Mouse (Mus musculus) forebrain, embryonic 14.5 days (tissue): ENCODE data around the gene Ninl. TPM values are rescaled to one million over a fixed set of nuclear protein-coding genes. Genes with fewer than 3 reads are reported as not detected.

Experiments used
- ATAC-seq: fragments of 200-750 bp; cut with Nextera tagmentation; 2 replicates; pipeline ENCODE4 v1.8.0; 2017; ENCODE audit warnings: mild to moderate bottlenecking, moderate library complexity
- DNase-seq: peaks from one replicate; pipeline ENCODE4 v3.0.0-alpha.2; 2015; ENCODE audit warnings: low spot score
- H3K27ac ChIP-seq: fragments of 300-500 bp; sonication (generic); 2 replicates; pipeline ENCODE4 v1.5.1; 2014; ENCODE audit warnings: low read depth, mild to moderate bottlenecking, control low read depth, low read length, moderate library complexity
- H3K27me3 ChIP-seq: fragments of 300-500 bp; sonication (generic); replicated peaks from 2 replicates; pipeline ENCODE4 v1.6.1; 2014; ENCODE audit warnings: low read length, control low read depth, mixed read lengths; ENCODE audit not compliant: control insufficient read depth, insufficient read depth
- H3K36me3 ChIP-seq: fragments of 300-500 bp; sonication (generic); 2 replicates; pipeline ENCODE4 v1.6.1; 2014; ENCODE audit warnings: low read length, control low read depth; ENCODE audit not compliant: control insufficient read depth, insufficient read depth
- H3K4me1 ChIP-seq: fragments of 300-500 bp; sonication (generic); 2 replicates; pipeline ENCODE4 v1.6.1; 2014; ENCODE audit warnings: antibody characterized with exemption, low read length, control low read depth; ENCODE audit not compliant: control insufficient read depth, insufficient read depth
- H3K4me2 ChIP-seq: fragments of 300-500 bp; sonication (generic); 2 replicates; pipeline ENCODE4 v1.6.1; 2014; ENCODE audit warnings: mild to moderate bottlenecking, control low read depth, low read length
- H3K4me3 ChIP-seq: fragments of 300-500 bp; sonication (generic); 2 replicates; pipeline ENCODE4 v1.5.1; 2014; ENCODE audit warnings: low read depth, low read length, control low read depth
- H3K9ac ChIP-seq: fragments of 300-500 bp; sonication (generic); 2 replicates; pipeline ENCODE4 v1.6.1; 2014; ENCODE audit warnings: mild to moderate bottlenecking, low read length, control low read depth, moderate library complexity
- H3K9me3 ChIP-seq: fragments of 300-500 bp; sonication (generic); replicated peaks from 2 replicates; pipeline ENCODE4 v1.6.1; 2016; ENCODE audit warnings: low read length, control low read depth, mixed read lengths; ENCODE audit not compliant: control insufficient read depth
- WGBS: fragments of 180-500 bp; shearing (Covaris S2); extraction: QIAGEN DNeasy Blood & Tissue Kit; methylation state at CpG from one replicate; pipeline ENCODE4 v1.1.7; 2014; 5-methylcytosine and 5-hydroxymethylcytosine counted together
- polyA plus RNA-seq: library from polyadenylated mRNA; unstranded; fragments of >200 nt; fragmentation: Nextera tagmentation; extraction: Ambion mirVana; gene quantifications from 2 replicates; pipeline ENCODE4 v1.2.1, GENCODE M21; 2014

Gene Ninl
- polyA plus RNA-seq, 1 experiment from 2014 or later: 7.3 TPM

GRCm38 (mm10) chr2:150969231-150969630 lies 70.0 kb downstream of the Ninl start:
- no peaks in the 10 kb centered on the region for H3K4me1 ChIP-seq
- H3K4me2 ChIP-seq: no peak overlapping the region
- DNase-seq (no peak), ATAC-seq (no peak)
- H3K9me3 ChIP-seq: no peaks in the 10 kb centered on the region
- no peak overlapping the region for H3K27ac ChIP-seq
- no peak overlapping the region for H3K9ac ChIP-seq
- 96% methylated on average over 2 of the region's 2 CpGs for WGBS
- H3K27me3 ChIP-seq: no peaks in the 10 kb centered on the region
- peaks cover 63% of the 10 kb centered on the region for H3K36me3 ChIP-seq
- no peak overlapping the region for H3K4me3 ChIP-seq

GRCm38 (mm10) chr2:150967491-150967890 lies 71.7 kb downstream of the Ninl start:
- Histone ChIP-seq H3K9me3 (no peaks in the 10 kb centered on the region), H3K27ac (no peak overlapping the region), H3K4me1 (no peaks in the 10 kb centered on the region), H3K4me2 (no peak overlapping the region), H3K36me3 (peaks cover 57% of the 10 kb centered on the region), H3K9ac (no peak overlapping the region), H3K27me3 (no peaks in the 10 kb centered on the region), H3K4me3 (no peak overlapping the region)
- ATAC-seq: no peak
- DNase-seq: no peak
- WGBS: 88% methylated on average over 2 of the region's 2 CpGs

GRCm38 (mm10) chr2:150965951-150966350 lies 73.2 kb downstream of the Ninl start:
- H3K9ac ChIP-seq: no peak overlapping the region
- H3K27me3 ChIP-seq: no peaks in the 10 kb centered on the region
- no peak overlapping the region for H3K4me2 ChIP-seq
- no peak overlapping the region for H3K4me3 ChIP-seq
- ATAC-seq: no peak
- peaks cover 50% of the 10 kb centered on the region for H3K36me3 ChIP-seq
- 85% methylated on average over 10 of the region's 10 CpGs for WGBS
- no peak for DNase-seq
- no peaks in the 10 kb centered on the region for H3K9me3 ChIP-seq
- H3K27ac ChIP-seq: no peak overlapping the region
- no peaks in the 10 kb centered on the region for H3K4me1 ChIP-seq

GRCm38 (mm10) chr2:150964641-150965040 lies 74.5 kb downstream of the Ninl start:
- Histone ChIP-seq H3K27me3 (no peaks in the 10 kb centered on the region), H3K27ac (no peak overlapping the region), H3K4me1 (no peaks in the 10 kb centered on the region), H3K4me3 (no peak overlapping the region), H3K9ac (no peak overlapping the region), H3K4me2 (no peak overlapping the region), H3K36me3 (peaks cover 48% of the 10 kb centered on the region), H3K9me3 (no peaks in the 10 kb centered on the region)
- WGBS: 90% methylated on average over 3 of the region's 3 CpGs
- DNase-seq (no peak), ATAC-seq (no peak)

- WGBS: 92% methylated on average over 3 of the region's 3 CpGs
Observed at GRCm38 (mm10) chr2:150963246-150963645, 75.9 kb downstream of the Ninl start.

GRCm38 (mm10) chr2:150959521-150959920 lies 79.7 kb downstream of the Ninl start:
- DNase-seq (no peak), ATAC-seq (no peak)
- Histone ChIP-seq H3K36me3 (peaks cover 70% of the 10 kb centered on the region), H3K9ac (no peak overlapping the region), H3K4me1 (no peaks in the 10 kb centered on the region), H3K27ac (no peak overlapping the region), H3K4me2 (no peak overlapping the region), H3K27me3 (no peaks in the 10 kb centered on the region), H3K9me3 (no peaks in the 10 kb centered on the region), H3K4me3 (no peak overlapping the region)
- WGBS: 88% methylated on average over 10 of the region's 10 CpGs

More at GRCm38 (mm10) chr2:150963246-150963645, 75.9 kb downstream of the Ninl start:
- H3K36me3 ChIP-seq: peaks cover 57% of the 10 kb centered on the region
- ATAC-seq (no peak), DNase-seq (no peak)
- no peaks in the 10 kb centered on the region for H3K9me3 ChIP-seq
- H3K27me3 ChIP-seq: no peaks in the 10 kb centered on the region
- no peak overlapping the region for H3K27ac ChIP-seq
- no peak overlapping the region for H3K4me3 ChIP-seq
- no peak overlapping the region for H3K4me2 ChIP-seq
- no peak overlapping the region for H3K9ac ChIP-seq
- H3K4me1 ChIP-seq: no peaks in the 10 kb centered on the region

- DNase-seq (no peak), ATAC-seq (no peak)
- no peaks in the 10 kb centered on the region for H3K9me3 ChIP-seq
- 78% methylated on average over 1 of the region's 1 CpGs for WGBS
- H3K9ac ChIP-seq: no peak overlapping the region
- no peak overlapping the region for H3K27ac ChIP-seq
- H3K27me3 ChIP-seq: no peaks in the 10 kb centered on the region
- H3K4me1 ChIP-seq: no peaks in the 10 kb centered on the region
- H3K36me3 ChIP-seq: peaks cover 86% of the 10 kb centered on the region
- H3K4me3 ChIP-seq: no peak overlapping the region
- no peak overlapping the region for H3K4me2 ChIP-seq
Observed at GRCm38 (mm10) chr2:150955859-150956258, 83.3 kb downstream of the Ninl start.

- no peak overlapping the region for H3K27ac ChIP-seq
- no peak overlapping the region for H3K4me2 ChIP-seq
- peaks cover 72% of the 10 kb centered on the region for H3K36me3 ChIP-seq
- H3K4me3 ChIP-seq: no peak overlapping the region
- no peak for DNase-seq
- H3K27me3 ChIP-seq: no peaks in the 10 kb centered on the region
- ATAC-seq: no peak
- H3K9me3 ChIP-seq: no peaks in the 10 kb centered on the region
- H3K9ac ChIP-seq: no peak overlapping the region
- WGBS: 97% methylated on average over 2 of the region's 2 CpGs
- H3K4me1 ChIP-seq: no peaks in the 10 kb centered on the region
Observed at GRCm38 (mm10) chr2:150951201-150951600, 88.0 kb downstream of the Ninl start.

- ATAC-seq: no peak
- Histone ChIP-seq H3K4me2 (no peak overlapping the region), H3K4me3 (no peak overlapping the region), H3K36me3 (peaks cover 62% of the 10 kb centered on the region), H3K9ac (no peak overlapping the region), H3K27ac (no peak overlapping the region), H3K4me1 (no peaks in the 10 kb centered on the region), H3K9me3 (no peaks in the 10 kb centered on the region), H3K27me3 (no peaks in the 10 kb centered on the region)
- 93% methylated on average over 6 of the region's 6 CpGs for WGBS
- DNase-seq: no peak
Observed at GRCm38 (mm10) chr2:150950056-150950455, 89.1 kb downstream of the Ninl start.
